Mouse (Mus musculus): ENCODE results near the gene Dcaf6.
A peak's percentile ranks its signal among the peaks of the same experiment; 100 is the strongest.

Dcaf6 gene

GRCm38 (mm10) chr1:165322934-165323333, 137.3 kb downstream of the Dcaf6 start:
- DNase-seq (ENCODE audit: low read depth in 2 of 2, low spot score in 2 of 2), result no peak

GRCm38 (mm10) chr1:165321891-165322290, 138.4 kb downstream of the Dcaf6 start:
- DNase-seq (ENCODE audit: low read depth in 2 of 2, low spot score in 2 of 2), result no peak

- DNase-seq (ENCODE audit: low read depth in 2 of 2, low spot score in 2 of 2), result no peak
Observed at GRCm38 (mm10) chr1:165321393-165321861, 138.8 kb downstream of the Dcaf6 start.

- peak in 1 of 2 experiments; percentile 14 for DNase-seq (ENCODE audit: low read depth in 2 of 2, low spot score in 2 of 2)
Observed at GRCm38 (mm10) chr1:165320141-165320934, 139.9 kb downstream of the Dcaf6 start.

GRCm38 (mm10) chr1:165316361-165316760, 143.9 kb downstream of the Dcaf6 start:
- no peak for DNase-seq (ENCODE audit: low read depth in 2 of 2, low spot score in 2 of 2)

GRCm38 (mm10) chr1:165308180-165308579, 152.1 kb downstream of the Dcaf6 start:
- no peak for DNase-seq (ENCODE audit: low read depth in 2 of 2, low spot score in 2 of 2)

GRCm38 (mm10) chr1:165304341-165304740, 155.9 kb downstream of the Dcaf6 start:
- no peak for DNase-seq (ENCODE audit: low read depth in 2 of 2, low spot score in 2 of 2)

- no peak for DNase-seq (ENCODE audit: low read depth in 2 of 2, low spot score in 2 of 2)
Observed at GRCm38 (mm10) chr1:165303209-165303608, 157.1 kb downstream of the Dcaf6 start.

- DNase-seq (ENCODE audit: low read depth in 2 of 2, low spot score in 2 of 2), result no peak
Observed at GRCm38 (mm10) chr1:165302455-165303208, 157.6 kb downstream of the Dcaf6 start.

GRCm38 (mm10) chr1:165301567-165301966, 158.7 kb downstream of the Dcaf6 start:
- no peak for DNase-seq (ENCODE audit: low read depth in 2 of 2, low spot score in 2 of 2)

GRCm38 (mm10) chr1:165301108-165301507, 159.2 kb downstream of the Dcaf6 start:
- no peak for DNase-seq (ENCODE audit: low read depth in 2 of 2, low spot score in 2 of 2)

- DNase-seq (ENCODE audit: low read depth in 2 of 2, low spot score in 2 of 2), result no peak
Observed at GRCm38 (mm10) chr1:165295489-165295888, 164.8 kb downstream of the Dcaf6 start, which contains the start of gene Gpr161. Gpr161 (plus strand) TSS chr1:165295789.

- no peak for DNase-seq (ENCODE audit: low read depth in 2 of 2, low spot score in 2 of 2)
Observed at GRCm38 (mm10) chr1:165291606-165292005, 168.7 kb downstream of the Dcaf6 start.

- no peak for DNase-seq (ENCODE audit: low read depth in 2 of 2, low spot score in 2 of 2)
Observed at GRCm38 (mm10) chr1:165289831-165290230, 170.4 kb downstream of the Dcaf6 start.

GRCm38 (mm10) chr1:165288165-165288564, 172.1 kb downstream of the Dcaf6 start:
- no peak for DNase-seq (ENCODE audit: low read depth in 2 of 2, low spot score in 2 of 2)

- DNase-seq (ENCODE audit: low read depth in 2 of 2, low spot score in 2 of 2), result no peak
Observed at GRCm38 (mm10) chr1:165284096-165284495, 176.2 kb downstream of the Dcaf6 start.

- no peak for DNase-seq (ENCODE audit: low read depth in 2 of 2, low spot score in 2 of 2)
Observed at GRCm38 (mm10) chr1:165282967-165283345, 177.3 kb downstream of the Dcaf6 start.

- no peak for DNase-seq (ENCODE audit: low read depth in 2 of 2, low spot score in 2 of 2)
Observed at GRCm38 (mm10) chr1:165282222-165282966, 177.9 kb downstream of the Dcaf6 start.

- DNase-seq (ENCODE audit: low read depth in 2 of 2, low spot score in 2 of 2), result no peak
Observed at GRCm38 (mm10) chr1:165281351-165282221, 178.7 kb downstream of the Dcaf6 start.

GRCm38 (mm10) chr1:165280741-165281140, 179.5 kb downstream of the Dcaf6 start:
- no peak for DNase-seq (ENCODE audit: low read depth in 2 of 2, low spot score in 2 of 2)
